Mouse (Mus musculus) limb, embryonic 14.5 days (tissue): Measurements from ENCODE around the gene Erbb4. TPM values are rescaled to one million over a fixed set of nuclear protein-coding genes. Genes with fewer than 3 reads are reported as not detected.
A peak's percentile ranks its signal among the peaks of the same experiment; 100 is the strongest.

Experiments used
- ATAC-seq: fragments of 200-750 bp; cut with Nextera tagmentation; 2 replicates; pipeline ENCODE4 v1.8.0; 2017; ENCODE audit warnings: low read depth, moderate number of reproducible peaks, moderate TSS enrichment; ENCODE audit not compliant: low FRiP score
- DNase-seq: peaks from one replicate; pipeline ENCODE4 v3.0.0-alpha.2; 2015; ENCODE audit warnings: low spot score
- H3K27ac ChIP-seq: fragments of 300-500 bp; sonication (generic); replicated peaks from 2 replicates; pipeline ENCODE4 v1.5.1; 2014; ENCODE audit warnings: low read depth, mild to moderate bottlenecking, low read length, moderate library complexity, mixed read lengths
- H3K27me3 ChIP-seq: fragments of 300-500 bp; sonication (generic); 2 replicates; pipeline ENCODE4 v1.6.1; 2014; ENCODE audit warnings: low read length, mixed read lengths; ENCODE audit not compliant: control insufficient read depth, insufficient read depth
- H3K36me3 ChIP-seq: fragments of 300-500 bp; sonication (generic); 2 replicates; pipeline ENCODE4 v1.6.1; 2014; ENCODE audit warnings: mild to moderate bottlenecking, low read length, moderate library complexity, mixed read lengths; ENCODE audit not compliant: control insufficient read depth, insufficient read depth
- H3K4me1 ChIP-seq: fragments of 300-500 bp; sonication (generic); 2 replicates; pipeline ENCODE4 v1.6.1; 2014; ENCODE audit warnings: antibody characterized with exemption, low read length, mixed read lengths; ENCODE audit not compliant: control insufficient read depth, insufficient read depth
- H3K4me2 ChIP-seq: fragments of 300-500 bp; sonication (generic); replicated peaks from 2 replicates; pipeline ENCODE4 v1.6.1; 2014; ENCODE audit warnings: low read depth, mild to moderate bottlenecking, low read length, moderate library complexity; ENCODE audit not compliant: severe bottlenecking
- H3K4me3 ChIP-seq: fragments of 300-500 bp; sonication (generic); replicated peaks from 2 replicates; pipeline ENCODE4 v1.5.1; 2014; ENCODE audit warnings: low read length
- H3K9ac ChIP-seq: fragments of 300-500 bp; sonication (generic); 2 replicates; pipeline ENCODE4 v1.6.1; 2014; ENCODE audit warnings: mild to moderate bottlenecking, low read depth, low read length, moderate library complexity; ENCODE audit not compliant: severe bottlenecking
- H3K9me3 ChIP-seq: fragments of 300-500 bp; sonication (generic); 2 replicates; pipeline ENCODE4 v1.6.1; 2016; ENCODE audit warnings: low read length; ENCODE audit not compliant: control insufficient read depth
- POLR2A ChIP-seq: fragments of 200-500 bp; IDR thresholded peaks from 2 replicates; pipeline ENCODE4 v1.8.0; 2012; ENCODE audit warnings: inconsistent platforms, mild to moderate bottlenecking, moderate library complexity, borderline replicate concordance; ENCODE audit not compliant: insufficient read depth, insufficient read length; ENCODE audit errors: extremely low read depth
- WGBS: fragments of 180-500 bp; shearing (Covaris S2); extraction: QIAGEN DNeasy Blood & Tissue Kit; methylation state at CpG from one replicate; pipeline ENCODE4 v1.1.7; 2014; 5-methylcytosine and 5-hydroxymethylcytosine counted together
- polyA plus RNA-seq, 2 experiments: library from polyadenylated mRNA; depleted of rRNA in 1 of 2; stranded (reverse) in 1 of 2; unstranded in 1 of 2; fragments of >200 nt; fragmentation: Nextera tagmentation in 1 of 2; extraction: Ambion mirVana in 1 of 2; gene quantifications; 2 replicates each; pipeline versions ENCODE4 v1.2.1 to v1.2.3; 2012 to 2014

Erbb4 gene
- polyA plus RNA-seq, 2 experiments, result 0.68 to 2.0 TPM

DNA sequence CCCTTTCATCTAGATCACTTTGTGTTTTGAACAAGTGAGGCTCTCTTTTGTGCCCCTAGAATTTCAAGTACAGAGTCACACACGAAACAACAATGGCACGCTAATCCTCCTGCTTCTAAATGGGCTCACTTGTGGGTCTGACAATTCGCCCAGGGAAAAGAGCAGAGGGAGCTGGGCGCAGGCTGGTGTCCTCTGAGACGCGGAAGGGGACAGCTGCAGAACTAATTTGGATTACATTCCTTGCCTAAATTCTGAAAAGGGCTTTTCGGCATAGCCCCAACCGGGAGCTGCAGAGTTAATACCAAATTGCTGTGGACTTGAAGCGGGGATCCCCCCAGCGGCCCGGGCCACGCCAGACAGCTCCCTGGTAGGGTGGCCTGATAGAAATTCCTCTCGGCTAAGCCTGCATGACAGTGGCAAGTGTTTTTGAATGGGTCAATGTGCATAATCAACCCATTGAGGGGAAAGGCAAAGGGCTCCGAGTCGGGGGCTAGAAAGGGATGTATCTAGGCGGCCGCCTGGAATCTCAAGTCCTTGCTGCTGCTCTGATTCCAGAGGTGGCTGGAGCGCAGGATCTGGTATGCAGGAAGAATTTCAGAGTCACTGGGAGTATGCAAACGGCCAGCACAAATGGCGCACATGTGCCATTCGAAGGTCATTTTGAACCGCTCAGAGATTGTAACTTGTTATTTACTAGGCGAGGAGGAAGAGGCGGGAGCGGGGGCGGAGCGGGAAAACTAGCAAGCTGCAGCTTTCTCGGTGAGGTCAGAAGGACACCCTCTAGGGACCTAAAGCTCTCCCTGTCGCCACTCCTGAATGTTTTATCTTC is 2.2 kb downstream of the Erbb4 start:
- Histone ChIP-seq H3K9me3 (no peaks in the 10 kb centered on the region), H3K27me3 (peaks cover 58% of the 10 kb centered on the region), H3K4me3 (peak overlapping the region; percentile 64), H3K36me3 (no peaks in the 10 kb centered on the region), H3K4me2 (peak overlapping the region; percentile 98), H3K9ac (peak overlapping the region; percentile 56), H3K27ac (no peak overlapping the region), H3K4me1 (peaks cover 13% of the 10 kb centered on the region)
- no peak for TF ChIP-seq POLR2A
- peak; percentile 44; the same call in 1 of the 2 replicates for ATAC-seq
- WGBS, result under 1% methylated on average over 29 of the region's 29 CpGs
- DNase-seq, result peak; percentile 17

DNA sequence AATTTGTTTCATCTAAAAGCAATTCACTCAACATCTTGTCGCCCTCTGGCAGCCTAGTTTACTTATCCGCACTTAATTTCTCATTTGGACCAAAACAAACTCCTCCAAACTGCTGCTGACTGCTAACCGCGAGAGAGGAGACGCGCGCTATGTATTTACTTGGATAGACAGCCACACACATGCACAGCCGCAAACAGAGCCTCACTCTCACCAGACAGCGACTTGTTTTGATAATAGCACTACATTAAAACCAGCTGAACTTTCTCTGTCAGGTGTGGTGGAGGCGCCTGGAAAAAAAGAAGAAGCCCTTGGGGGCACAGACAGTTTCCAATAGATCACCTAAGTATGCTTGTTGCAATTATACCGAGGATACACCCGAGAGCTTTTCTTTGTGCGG is 2.8 kb downstream of the Erbb4 start:
- Histone ChIP-seq H3K4me3 (peak overlapping the region; percentile 64), H3K9me3 (no peaks in the 10 kb centered on the region), H3K4me2 (peak overlapping the region; percentile 98), H3K9ac (no peak overlapping the region), H3K36me3 (no peaks in the 10 kb centered on the region), H3K27ac (no peak overlapping the region), H3K4me1 (peaks cover 13% of the 10 kb centered on the region), H3K27me3 (peaks cover 58% of the 10 kb centered on the region)
- TF ChIP-seq POLR2A, result no peak
- under 1% methylated on average over 13 of the region's 13 CpGs for WGBS
- ATAC-seq (no peak), DNase-seq (peak; percentile 18)

DNA sequence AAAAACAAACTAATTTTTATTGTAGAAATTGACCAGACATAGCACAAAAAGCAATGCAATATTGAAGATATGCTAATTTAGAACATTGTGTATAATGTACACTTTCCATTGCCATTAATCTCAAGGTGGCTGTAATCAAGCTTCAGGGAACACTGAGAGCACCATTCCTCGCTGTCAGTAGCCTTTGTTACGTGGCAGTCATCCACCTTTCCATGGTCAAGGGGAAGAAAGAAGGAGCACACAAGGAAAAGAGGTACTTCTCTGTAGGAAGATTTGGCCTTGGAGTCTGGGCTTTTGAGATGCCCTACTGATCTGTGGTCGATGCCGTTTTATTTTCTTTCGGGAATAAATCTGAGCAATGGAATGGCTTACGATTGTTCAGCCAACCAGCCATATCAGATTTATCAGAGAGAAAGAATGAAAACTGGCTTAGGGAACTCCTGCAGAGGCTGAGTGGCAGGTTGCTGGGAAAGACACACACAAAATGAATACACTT is 4.6 kb downstream of the Erbb4 start:
- Histone ChIP-seq H3K9ac (no peak overlapping the region), H3K27ac (no peak overlapping the region), H3K4me1 (peaks cover 13% of the 10 kb centered on the region), H3K36me3 (no peaks in the 10 kb centered on the region), H3K9me3 (no peaks in the 10 kb centered on the region), H3K4me3 (no peak overlapping the region), H3K27me3 (peaks cover 45% of the 10 kb centered on the region), H3K4me2 (no peak overlapping the region)
- no peak for ATAC-seq
- no peak for TF ChIP-seq POLR2A
- no peak for DNase-seq
- 74% methylated on average over 6 of the region's 6 CpGs for WGBS

DNA sequence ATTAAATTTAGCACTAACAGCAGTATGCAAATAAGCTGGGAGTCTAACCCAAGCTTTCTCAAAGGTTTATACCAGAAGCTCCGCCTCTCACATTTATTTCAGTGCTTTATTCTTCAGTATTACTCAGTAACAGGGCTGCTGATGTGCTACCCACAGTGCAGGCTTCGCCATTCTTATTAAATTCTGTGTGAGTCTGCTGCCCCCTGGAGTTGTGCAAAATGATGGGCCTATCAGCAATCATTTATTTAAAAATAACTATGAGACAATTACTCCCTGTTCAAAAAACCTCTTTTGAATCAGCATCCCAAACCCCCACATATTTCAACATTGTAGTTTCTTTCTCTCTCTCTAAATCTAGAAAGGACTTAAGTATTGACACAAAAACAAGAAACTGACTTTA is 6.2 kb downstream of the Erbb4 start:
- 81% methylated on average over 2 of the region's 2 CpGs for WGBS
- no peak overlapping the region for H3K9ac ChIP-seq
- DNase-seq (no peak), ATAC-seq (no peak)
- no peaks in the 10 kb centered on the region for H3K36me3 ChIP-seq
- H3K4me3 ChIP-seq, result no peak overlapping the region
- H3K27me3 ChIP-seq, result peaks cover 32% of the 10 kb centered on the region
- TF ChIP-seq POLR2A, result no peak
- H3K4me2 ChIP-seq, result no peak overlapping the region
- H3K4me1 ChIP-seq, result peaks cover 13% of the 10 kb centered on the region
- no peak overlapping the region for H3K27ac ChIP-seq
- no peaks in the 10 kb centered on the region for H3K9me3 ChIP-seq

DNA sequence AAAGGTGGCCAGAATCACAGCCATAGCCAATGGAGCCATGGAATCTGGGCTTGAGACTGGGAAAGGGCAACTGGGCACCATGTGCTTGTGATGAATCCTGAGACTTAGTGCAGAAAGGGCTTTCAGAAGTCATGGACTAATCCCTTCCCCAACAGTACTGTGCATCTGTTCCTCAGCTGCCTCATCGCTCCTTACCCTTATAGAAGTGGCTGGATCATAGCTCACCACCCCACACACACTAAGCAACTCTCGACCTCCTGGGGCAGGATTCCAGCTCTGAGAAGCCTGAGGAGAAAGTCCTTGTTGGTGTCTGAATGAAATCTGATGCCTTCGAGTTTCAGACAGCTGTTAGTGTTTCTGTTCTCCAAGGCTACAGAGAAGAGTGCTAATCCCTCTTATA is 14.8 kb downstream of the Erbb4 start:
- Histone ChIP-seq H3K27ac (no peak overlapping the region), H3K27me3 (no peaks in the 10 kb centered on the region), H3K9ac (no peak overlapping the region), H3K4me2 (no peak overlapping the region), H3K9me3 (no peaks in the 10 kb centered on the region), H3K4me3 (no peak overlapping the region), H3K36me3 (no peaks in the 10 kb centered on the region), H3K4me1 (no peaks in the 10 kb centered on the region)
- 25% methylated on average over 3 of the region's 3 CpGs for WGBS
- DNase-seq (peak; percentile 19), ATAC-seq (peak; percentile 83)
- no peak for TF ChIP-seq POLR2A

DNA sequence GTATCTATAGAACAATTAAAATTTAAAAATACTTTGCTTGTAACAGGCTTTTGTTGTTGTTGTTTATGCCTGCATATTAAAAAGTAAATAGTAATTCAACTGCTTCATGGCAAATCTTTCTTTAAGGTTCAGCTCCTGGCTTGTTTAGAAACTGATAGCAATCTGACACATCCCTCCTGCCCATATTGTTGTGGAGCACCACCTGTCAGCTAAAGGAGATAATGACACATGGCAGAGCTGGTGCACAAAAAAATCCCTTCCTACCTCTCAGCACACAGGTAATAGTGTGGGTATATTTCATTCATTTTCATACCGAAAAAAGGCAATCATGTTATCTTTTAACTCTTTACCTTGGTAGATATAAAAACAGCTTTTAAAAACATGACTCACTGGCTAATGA is 18.5 kb downstream of the Erbb4 start:
- DNase-seq (no peak), ATAC-seq (no peak)
- no peak for TF ChIP-seq POLR2A
- Histone ChIP-seq H3K4me2 (no peak overlapping the region), H3K27ac (no peak overlapping the region), H3K9ac (no peak overlapping the region), H3K4me1 (no peaks in the 10 kb centered on the region), H3K4me3 (no peak overlapping the region), H3K9me3 (no peaks in the 10 kb centered on the region), H3K36me3 (no peaks in the 10 kb centered on the region), H3K27me3 (no peaks in the 10 kb centered on the region)
- 80% methylated on average over 1 of the region's 1 CpGs for WGBS
